Mouse (Mus musculus) stomach, postnatal 0 days (tissue): ENCODE data around the gene Foxn1. TPM values are rescaled to one million over a fixed set of nuclear protein-coding genes. Genes with fewer than 3 reads are reported as not detected.
A peak's percentile ranks its signal among the peaks of the same experiment; 100 is the strongest.

Source experiments
- ATAC-seq: fragments of 200-750 bp; cut with Nextera tagmentation; 2 replicates; pipeline ENCODE4 v1.8.0; 2017; ENCODE audit not compliant: low FRiP score, low TSS enrichment
- DNase-seq: peaks from one replicate; pipeline ENCODE4 v3.0.0-alpha.2; 2016; ENCODE audit warnings: low spot score
- H3K27ac ChIP-seq: fragments of 300-500 bp; sonication (generic); replicated peaks from 2 replicates; pipeline ENCODE4 v1.5.1; 2014; ENCODE audit warnings: mild to moderate bottlenecking, control low read depth
- H3K27me3 ChIP-seq: fragments of 300-500 bp; sonication (generic); 2 replicates; pipeline ENCODE4 v1.6.1; 2014; ENCODE audit warnings: low read length; ENCODE audit not compliant: control insufficient read depth, insufficient read depth
- H3K36me3 ChIP-seq: fragments of 300-500 bp; sonication (generic); 2 replicates; pipeline ENCODE4 v1.6.1; 2014; ENCODE audit warnings: low read length, mixed read lengths; ENCODE audit not compliant: control insufficient read depth, insufficient read depth
- H3K4me1 ChIP-seq: fragments of 300-500 bp; sonication (generic); replicated peaks from 2 replicates; pipeline ENCODE4 v1.6.1; 2014; ENCODE audit warnings: antibody characterized with exemption; ENCODE audit not compliant: control insufficient read depth, insufficient read depth
- H3K4me2 ChIP-seq: fragments of 300-500 bp; sonication (generic); replicated peaks from 2 replicates; pipeline ENCODE4 v1.6.1; 2014; ENCODE audit warnings: low read depth, mild to moderate bottlenecking, control low read depth, moderate library complexity
- H3K4me3 ChIP-seq: fragments of 300-500 bp; sonication (generic); 2 replicates; pipeline ENCODE4 v1.5.1; 2014; ENCODE audit warnings: low read depth, low read length, control low read depth
- H3K9ac ChIP-seq: fragments of 300-500 bp; sonication (generic); 2 replicates; pipeline ENCODE4 v1.6.1; 2014; ENCODE audit warnings: mild to moderate bottlenecking, low read length, control low read depth, mixed read lengths
- H3K9me3 ChIP-seq: fragments of 300-500 bp; sonication (generic); 2 replicates; pipeline ENCODE4 v1.6.1; 2016; ENCODE audit warnings: low read length; ENCODE audit not compliant: control insufficient read depth
- CTCF ChIP-seq: IDR thresholded peaks from 2 replicates; pipeline ENCODE4 v1.5.1; 2016; ENCODE audit warnings: antibody characterized with exemption, low read depth, mild to moderate bottlenecking, moderate library complexity
- EP300 ChIP-seq: optimal IDR thresholded peaks from 2 replicates; pipeline ENCODE3; 2016; ENCODE audit warnings: antibody characterized with exemption
- WGBS: fragments of 180-500 bp; shearing (Covaris S2); extraction: QIAGEN DNeasy Blood & Tissue Kit; methylation state at CpG from one replicate; pipeline ENCODE4 v1.1.7; 2014; 5-methylcytosine and 5-hydroxymethylcytosine counted together
- polyA plus RNA-seq: library from polyadenylated mRNA; unstranded; fragments of >200 nt; fragmentation: Nextera tagmentation; extraction: Ambion mirVana; gene quantifications from 2 replicates; pipeline ENCODE4 v1.2.1, GENCODE M21; 2015

Foxn1 gene
- polyA plus RNA-seq, 1 experiment from 2014 or later: 1.9 TPM

- H3K27me3 ChIP-seq: no peaks in the 10 kb centered on the region
- H3K9ac ChIP-seq: no peak overlapping the region
- H3K9me3 ChIP-seq: no peaks in the 10 kb centered on the region
- H3K4me1 ChIP-seq: no peaks in the 10 kb centered on the region
- no peaks in the 10 kb centered on the region for H3K36me3 ChIP-seq
- TF ChIP-seq EP300 (no peak), CTCF (peak; percentile 92)
- WGBS: 11% methylated on average over 18 of the region's 18 CpGs
- no peak overlapping the region; the same call in 1 of the 2 replicates for H3K4me3 ChIP-seq
- DNase-seq (peak; percentile 83), ATAC-seq (peak; percentile 45)
- no peak overlapping the region for H3K27ac ChIP-seq
- peak overlapping the region; percentile 27; the same call in 1 of the 2 replicates for H3K4me2 ChIP-seq
Observed at GRCm38 (mm10) chr11:78397397-78397796, 11.0 kb upstream of the Foxn1 start.

DNA sequence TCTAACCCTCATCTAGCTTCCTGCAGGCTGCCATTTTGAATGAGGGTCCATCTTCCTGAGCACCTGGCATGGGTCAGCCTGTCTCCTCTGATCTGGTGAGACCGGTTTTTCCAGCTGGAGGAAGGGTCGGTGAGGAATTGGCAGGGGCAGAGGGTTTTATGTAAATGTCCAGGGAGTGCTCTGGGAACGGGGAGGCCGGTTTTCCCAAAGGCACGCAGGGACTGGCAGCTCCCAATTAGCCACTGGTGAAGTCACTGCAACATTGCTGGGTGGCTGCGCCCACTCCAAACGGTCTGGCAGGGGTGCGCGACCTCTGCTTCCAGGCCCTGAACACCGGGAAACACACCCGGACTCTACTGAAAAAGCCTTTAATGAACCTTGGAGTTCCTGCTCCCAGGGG is 10.6 kb upstream of the Foxn1 start:
- peak overlapping the region; percentile 27; the same call in 1 of the 2 replicates for H3K4me2 ChIP-seq
- no peak overlapping the region; the same call in 1 of the 2 replicates for H3K4me3 ChIP-seq
- TF ChIP-seq CTCF: no peak
- no peak for TF ChIP-seq EP300
- H3K9ac ChIP-seq: no peak overlapping the region
- ATAC-seq (no peak), DNase-seq (no peak)
- H3K27ac ChIP-seq: no peak overlapping the region
- no peaks in the 10 kb centered on the region for H3K36me3 ChIP-seq
- WGBS: 40% methylated on average over 11 of the region's 11 CpGs
- no peaks in the 10 kb centered on the region for H3K4me1 ChIP-seq
- H3K27me3 ChIP-seq: no peaks in the 10 kb centered on the region
- H3K9me3 ChIP-seq: no peaks in the 10 kb centered on the region

GRCm38 (mm10) chr11:78392728-78393127 is 6.4 kb upstream of the Foxn1 start:
- DNase-seq (no peak), ATAC-seq (no peak)
- Histone ChIP-seq H3K4me3 (no peak overlapping the region), H3K4me1 (no peaks in the 10 kb centered on the region), H3K27me3 (no peaks in the 10 kb centered on the region), H3K27ac (no peak overlapping the region), H3K9ac (no peak overlapping the region), H3K36me3 (no peaks in the 10 kb centered on the region), H3K4me2 (no peak overlapping the region), H3K9me3 (no peaks in the 10 kb centered on the region)
- WGBS: 54% methylated on average over 3 of the region's 3 CpGs
- TF ChIP-seq EP300 (no peak), CTCF (no peak)

DNA sequence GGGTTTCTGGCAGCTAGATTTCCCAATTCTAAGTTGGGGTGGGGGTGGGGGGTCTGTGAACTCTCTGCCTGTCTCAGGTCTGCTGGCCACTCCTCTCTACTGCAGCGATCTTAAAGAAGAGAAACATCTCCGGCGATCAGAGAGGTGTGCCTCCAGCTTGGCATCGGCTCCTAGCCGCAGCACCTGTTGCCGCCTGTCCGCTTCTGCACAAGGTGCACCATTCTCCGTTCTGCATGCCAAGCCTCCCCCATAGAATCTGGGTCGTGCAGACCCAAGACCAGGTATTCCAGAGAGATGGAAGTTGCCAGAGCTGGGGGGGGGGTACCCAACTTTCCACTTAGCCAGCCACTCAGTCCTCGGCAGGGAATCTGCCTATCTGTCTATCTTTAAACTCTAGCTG is 582 bp downstream of the Foxn1 start:
- DNase-seq (no peak), ATAC-seq (no peak)
- Histone ChIP-seq H3K27ac (peak overlapping the region; percentile 69; the same call in 1 of the 2 replicates), H3K4me2 (peak overlapping the region; percentile 23; the same call in 1 of the 2 replicates), H3K27me3 (no peaks in the 10 kb centered on the region), H3K9ac (no peak overlapping the region), H3K4me3 (no peak overlapping the region), H3K4me1 (no peaks in the 10 kb centered on the region), H3K9me3 (no peaks in the 10 kb centered on the region), H3K36me3 (no peaks in the 10 kb centered on the region)
- TF ChIP-seq EP300: no peak
- no peak for TF ChIP-seq CTCF
- WGBS: 68% methylated on average over 10 of the region's 10 CpGs

- Histone ChIP-seq H3K9ac (no peak overlapping the region), H3K4me3 (no peak overlapping the region), H3K36me3 (no peaks in the 10 kb centered on the region), H3K4me1 (no peaks in the 10 kb centered on the region), H3K4me2 (no peak overlapping the region), H3K27ac (no peak overlapping the region), H3K9me3 (no peaks in the 10 kb centered on the region), H3K27me3 (no peaks in the 10 kb centered on the region)
- ATAC-seq (no peak), DNase-seq (no peak)
- TF ChIP-seq CTCF (no peak), EP300 (no peak)
- WGBS: 26% methylated on average over 5 of the region's 5 CpGs
Observed at GRCm38 (mm10) chr11:78382701-78383100, 3.7 kb downstream of the Foxn1 start.

DNA sequence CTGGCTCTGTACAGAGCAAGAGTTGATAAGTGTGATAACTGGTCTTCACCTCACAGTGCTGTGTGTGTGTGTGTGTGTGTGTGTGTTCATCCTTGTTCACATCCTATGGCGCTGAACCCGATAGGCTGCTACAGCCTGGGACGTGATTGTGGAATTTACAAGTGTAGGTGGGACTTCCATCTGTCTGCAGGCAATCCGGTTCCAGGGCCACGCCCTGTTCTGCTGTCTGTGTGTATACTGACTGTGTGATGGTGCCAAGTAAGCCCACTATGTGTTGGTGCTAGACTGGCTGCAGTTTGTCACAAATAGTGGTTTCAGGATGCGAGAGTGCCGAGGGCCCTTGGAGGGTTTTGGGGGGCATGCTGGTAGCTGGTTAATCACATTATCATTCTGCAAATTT is 4.1 kb downstream of the Foxn1 start:
- H3K4me1 ChIP-seq: no peaks in the 10 kb centered on the region
- no peak for ATAC-seq
- H3K4me2 ChIP-seq: no peak overlapping the region
- no peak overlapping the region for H3K27ac ChIP-seq
- no peaks in the 10 kb centered on the region for H3K27me3 ChIP-seq
- DNase-seq: no peak
- no peak overlapping the region for H3K9ac ChIP-seq
- H3K36me3 ChIP-seq: no peaks in the 10 kb centered on the region
- TF ChIP-seq EP300 (no peak), CTCF (no peak)
- no peak overlapping the region for H3K4me3 ChIP-seq
- no peaks in the 10 kb centered on the region for H3K9me3 ChIP-seq
- WGBS: 66% methylated on average over 7 of the region's 7 CpGs
